Mouse (Mus musculus) cerebellum, adult 2 months (tissue): ENCODE measurements at regions not wholly inside any gene's neighbourhood (a gene's known extent, or its start where the extent isn't known, plus 50 kb on each side); places are given as distances from the start of the nearest gene placed in this dataset.

Experiments used
- DNase-seq, 2 experiments: peaks; one replicate each; pipeline ENCODE4 v3.0.0; 2021
- H3K27ac ChIP-seq: fragments of 200-500 bp; 2 replicates; pipeline ENCODE4 v1.5.1; 2012; ENCODE audit warnings: low read length, control low read depth, inconsistent platforms; ENCODE audit not compliant: insufficient read depth
- H3K27me3 ChIP-seq: fragments of 200-500 bp; 2 replicates; pipeline ENCODE4 v1.6.1; 2012; ENCODE audit warnings: inconsistent platforms, mild to moderate bottlenecking, low read length, moderate library complexity; ENCODE audit not compliant: control insufficient read depth, insufficient read depth
- H3K4me1 ChIP-seq: fragments of 200-500 bp; 2 replicates; pipeline ENCODE4 v1.6.1; 2011; ENCODE audit warnings: low read length; ENCODE audit not compliant: control insufficient read depth, insufficient read depth
- H3K4me3 ChIP-seq: fragments of 200-500 bp; replicated peaks from 2 replicates; pipeline ENCODE3; 2011; ENCODE audit warnings: mild to moderate bottlenecking, low read depth, low read length, control low read depth; ENCODE audit not compliant: insufficient read depth
- CTCF ChIP-seq: fragments of 200-500 bp; IDR thresholded peaks from 2 replicates; pipeline ENCODE4 v1.5.1; 2011; ENCODE audit warnings: low read depth, mild to moderate bottlenecking, control low read depth, low read length, moderate library complexity, borderline replicate concordance; ENCODE audit not compliant: insufficient read depth
- POLR2A ChIP-seq: fragments of 200-500 bp; IDR thresholded peaks from 2 replicates; pipeline ENCODE4 v1.6.1; 2011; ENCODE audit warnings: low read length, control low read depth, borderline replicate concordance; ENCODE audit not compliant: insufficient read depth
- WGBS: fragments of 180-500 bp; shearing (Covaris S2); methylation state at CpG from one replicate; pipeline ENCODE4 v1.1.7; 2018; 5-methylcytosine and 5-hydroxymethylcytosine counted together

DNA sequence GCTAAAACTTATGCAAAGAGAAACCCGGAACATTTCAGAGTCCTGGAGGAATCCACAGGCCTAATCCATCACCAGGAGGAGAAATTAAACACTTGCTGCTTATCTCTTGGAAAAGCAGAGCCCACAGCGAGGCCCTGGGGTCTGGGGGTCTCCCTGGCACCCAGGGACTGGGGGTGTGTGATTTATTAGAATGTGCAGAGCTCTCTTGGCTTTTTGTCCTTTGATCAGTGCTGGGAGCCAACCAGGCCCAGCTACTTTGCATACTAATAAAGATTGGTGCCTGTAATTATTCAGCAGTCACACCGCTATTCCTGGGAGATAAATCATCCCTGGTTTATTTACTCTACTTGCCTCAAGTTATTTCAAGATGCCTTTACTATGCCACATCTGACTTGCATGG lies 260.0 kb upstream of the Rbfox1 start:
- Histone ChIP-seq H3K27me3 (no peaks in the 10 kb centered on the region), H3K27ac (no peak overlapping the region), H3K4me3 (no peak overlapping the region), H3K4me1 (no peaks in the 10 kb centered on the region)
- no peak for DNase-seq
- TF ChIP-seq CTCF = no peak
- TF ChIP-seq POLR2A = no peak
- WGBS = 70% methylated on average over 3 of the region's 3 CpGs

DNA sequence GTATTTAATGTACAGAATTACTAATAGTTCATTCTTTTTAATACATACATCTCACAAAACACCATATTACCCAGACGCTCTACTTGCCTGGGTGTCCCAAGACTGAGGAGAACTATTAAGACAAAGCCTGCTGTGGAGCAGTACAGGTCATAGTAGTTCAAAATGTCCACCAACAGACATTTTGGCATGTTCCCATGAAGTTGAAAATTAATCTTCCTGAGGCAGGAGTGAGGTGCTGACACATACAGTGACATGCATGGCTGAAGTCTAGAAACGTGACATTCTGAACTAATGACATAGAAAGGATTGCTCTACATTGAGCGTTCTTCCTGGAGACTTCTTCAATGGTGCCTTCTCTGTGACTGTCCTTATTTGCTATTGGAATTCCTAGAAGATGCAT lies 264.6 kb upstream of the Rbfox1 start:
- no peaks in the 10 kb centered on the region for H3K27me3 ChIP-seq
- TF ChIP-seq POLR2A (no peak), CTCF (no peak)
- 93% methylated on average over 3 of the region's 3 CpGs for WGBS
- H3K4me3 ChIP-seq = no peak overlapping the region
- no peak overlapping the region for H3K27ac ChIP-seq
- H3K4me1 ChIP-seq = no peaks in the 10 kb centered on the region
- no peak for DNase-seq

DNA sequence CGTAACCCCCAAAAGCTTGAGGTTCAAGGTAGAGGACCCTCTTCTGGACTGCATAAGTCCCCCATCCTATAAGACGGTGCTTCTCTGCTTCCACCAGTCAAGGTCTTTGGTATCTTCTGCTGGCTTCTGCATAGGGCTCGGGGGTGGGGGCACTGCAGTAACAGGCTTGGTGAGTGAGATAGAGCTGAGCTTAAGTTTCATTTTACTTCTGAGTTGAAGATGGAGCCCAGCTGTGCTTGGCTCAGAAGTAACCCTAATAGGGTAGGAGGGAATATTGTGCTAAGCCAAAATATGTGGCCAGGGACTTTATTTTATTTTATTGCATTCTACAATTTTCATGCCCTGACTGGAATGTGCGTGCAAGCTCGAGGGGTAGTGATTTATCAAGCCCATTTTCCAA lies 268.8 kb upstream of the Rbfox1 start:
- no peak for TF ChIP-seq CTCF
- no peak for TF ChIP-seq POLR2A
- no peak for DNase-seq
- H3K4me3 ChIP-seq = no peak overlapping the region
- H3K27me3 ChIP-seq = no peaks in the 10 kb centered on the region
- WGBS = 83% methylated on average over 5 of the region's 5 CpGs
- no peak overlapping the region for H3K27ac ChIP-seq
- H3K4me1 ChIP-seq = no peaks in the 10 kb centered on the region

DNA sequence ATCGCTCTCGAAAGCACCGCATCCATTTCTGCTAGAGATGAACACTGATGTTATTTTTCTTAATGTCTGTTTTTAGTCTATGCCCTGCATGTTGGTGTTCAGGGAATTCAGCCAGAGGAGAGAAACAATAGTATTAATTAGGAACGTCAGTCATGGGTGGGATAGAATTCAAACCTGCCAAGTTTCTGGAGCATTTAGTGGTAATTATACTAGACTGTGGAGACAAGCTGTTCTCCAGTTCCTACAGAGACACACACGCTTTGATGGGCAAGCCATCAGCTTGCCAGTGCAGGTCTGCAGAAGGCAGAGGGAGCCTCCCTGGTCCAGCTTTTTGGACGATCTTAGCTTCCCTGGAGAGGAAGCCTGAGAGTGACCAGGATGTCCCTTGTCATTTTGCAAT lies 289.8 kb upstream of the Rbfox1 start:
- TF ChIP-seq POLR2A (no peak), CTCF (no peak)
- Histone ChIP-seq H3K27me3 (no peaks in the 10 kb centered on the region), H3K4me1 (no peaks in the 10 kb centered on the region), H3K27ac (no peak overlapping the region), H3K4me3 (no peak overlapping the region)
- 36% methylated on average over 6 of the region's 6 CpGs for WGBS
- no peak for DNase-seq

DNA sequence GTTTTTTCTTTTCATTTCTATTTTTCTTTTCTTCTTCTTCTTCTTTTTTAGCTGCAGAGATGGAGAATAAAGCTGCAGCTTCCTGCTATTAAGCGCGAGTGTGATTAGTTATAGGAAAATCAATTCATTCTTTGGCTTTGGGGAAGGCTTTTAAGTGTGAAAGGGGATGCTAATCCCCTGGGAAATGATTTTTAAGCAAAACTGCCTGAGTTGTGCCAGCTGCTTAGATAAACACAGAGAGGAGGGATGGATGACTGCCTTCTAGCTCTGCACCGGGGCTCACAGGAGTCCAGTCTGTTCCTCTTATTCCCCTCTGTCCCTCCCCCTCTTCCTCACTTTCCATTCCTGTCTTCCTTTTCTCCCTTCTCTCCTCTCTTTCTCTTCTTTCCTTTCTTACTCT lies 306.8 kb upstream of the Rbfox1 start:
- DNase-seq = no peak
- no peak overlapping the region for H3K27ac ChIP-seq
- H3K4me3 ChIP-seq = no peak overlapping the region
- H3K4me1 ChIP-seq = peaks cover 4% of the 10 kb centered on the region; the same call in 1 of the 2 replicates
- TF ChIP-seq CTCF = no peak
- H3K27me3 ChIP-seq = no peaks in the 10 kb centered on the region; the same call in 1 of the 2 replicates
- WGBS = 56% methylated on average over 3 of the region's 3 CpGs

DNA sequence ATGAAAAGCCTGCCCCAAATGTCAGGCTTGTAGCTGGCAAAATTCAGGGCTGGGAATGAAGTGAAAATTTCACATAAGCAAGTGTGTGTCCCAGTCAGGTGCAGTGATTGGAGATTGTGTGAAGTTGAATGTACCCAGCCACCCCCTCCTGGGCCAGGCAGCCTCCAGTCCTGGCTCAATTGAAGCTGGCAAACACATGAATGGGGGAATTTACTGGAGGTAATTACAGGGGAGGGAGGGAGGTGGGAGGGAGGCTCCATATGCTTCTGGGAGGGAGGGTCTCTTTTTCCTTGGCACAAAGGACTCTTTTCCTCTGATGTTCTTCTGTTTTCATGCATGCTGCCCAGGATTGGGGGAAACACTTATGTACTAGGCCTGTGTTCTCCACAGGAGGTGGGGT lies 312.4 kb upstream of the Rbfox1 start:
- H3K27me3 ChIP-seq = no peaks in the 10 kb centered on the region
- no peak for TF ChIP-seq POLR2A
- TF ChIP-seq CTCF = no peak
- DNase-seq = no peak
- no peaks in the 10 kb centered on the region for H3K4me1 ChIP-seq
- H3K4me3 ChIP-seq = no peak overlapping the region
- H3K27ac ChIP-seq = no peak overlapping the region

DNA sequence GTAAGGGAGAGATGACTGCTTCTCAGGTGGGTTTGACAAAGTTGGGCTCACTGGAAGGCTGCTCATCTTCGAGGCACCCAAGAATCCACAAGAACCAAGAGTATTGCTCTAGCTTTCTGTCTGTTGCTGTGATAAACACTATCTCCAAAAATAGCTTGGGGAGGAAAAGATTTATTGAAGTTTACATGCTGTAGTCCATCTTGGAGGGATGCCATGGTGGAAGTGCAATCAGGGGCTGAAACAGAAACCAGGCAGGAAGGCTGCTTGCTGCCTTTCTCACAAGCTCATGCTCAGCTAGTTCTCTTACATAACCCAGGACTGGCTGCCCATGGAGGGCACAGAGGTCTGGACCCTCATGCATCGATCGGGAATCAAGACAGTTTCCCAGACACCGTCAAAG lies 314.5 kb upstream of the Rbfox1 start:
- 88% methylated on average over 4 of the region's 4 CpGs for WGBS
- Histone ChIP-seq H3K4me1 (no peaks in the 10 kb centered on the region), H3K4me3 (no peak overlapping the region), H3K27ac (no peak overlapping the region), H3K27me3 (no peaks in the 10 kb centered on the region; the same call in 1 of the 2 replicates)
- no peak for TF ChIP-seq POLR2A
- no peak for TF ChIP-seq CTCF
- DNase-seq = no peak

DNA sequence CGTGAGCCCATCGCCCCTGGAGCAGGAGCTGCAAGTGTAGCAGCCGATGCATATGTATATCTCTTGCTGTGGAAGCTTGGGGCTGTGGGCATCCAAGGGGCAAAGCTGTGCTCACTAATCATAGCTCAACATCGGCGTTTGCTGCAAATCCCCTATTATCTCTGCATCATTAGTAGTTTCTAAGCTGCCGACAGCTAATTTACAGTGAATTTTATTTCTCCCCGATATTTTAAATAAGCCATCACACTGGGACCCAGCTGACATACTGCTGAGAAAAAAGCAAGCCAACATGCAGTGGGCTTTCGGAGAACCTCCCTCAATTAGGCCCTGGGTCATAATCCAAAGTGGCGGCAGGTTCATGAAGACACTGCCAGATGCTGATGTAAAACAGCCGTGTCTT lies 313.3 kb upstream of the Eef2kmt start:
- TF ChIP-seq POLR2A (no peak), CTCF (no peak)

DNA sequence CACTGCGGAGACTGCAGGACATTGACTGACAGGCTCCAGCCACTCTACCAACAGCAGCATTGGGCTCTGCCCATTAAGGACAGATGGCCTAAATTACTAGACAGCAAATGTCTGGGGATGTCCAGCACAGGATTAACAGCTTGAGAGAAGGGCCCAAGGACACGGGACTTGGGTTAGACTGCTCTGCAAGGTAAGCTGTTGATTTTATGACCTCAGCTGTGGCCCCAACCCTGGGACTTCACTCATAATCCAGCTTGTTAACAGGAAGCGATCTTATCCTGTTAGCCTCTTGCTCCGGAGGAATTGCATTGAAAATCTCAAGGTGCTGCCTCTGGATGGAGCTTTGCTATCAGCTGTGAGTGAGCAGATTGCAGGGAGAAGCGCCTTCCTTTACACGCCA lies 293.2 kb upstream of the Eef2kmt start:
- Histone ChIP-seq H3K27me3 (no peaks in the 10 kb centered on the region), H3K4me1 (no peaks in the 10 kb centered on the region), H3K27ac (no peak overlapping the region), H3K4me3 (no peak overlapping the region)
- TF ChIP-seq CTCF = no peak
- TF ChIP-seq POLR2A = no peak
- WGBS = 52% methylated on average over 6 of the region's 6 CpGs
- no peak for DNase-seq

More for the DNA sequence above, 313.3 kb upstream of the Eef2kmt start:
- WGBS = 74% methylated on average over 10 of the region's 10 CpGs
- Histone ChIP-seq H3K27me3 (no peaks in the 10 kb centered on the region; the same call in 1 of the 2 replicates), H3K4me3 (no peak overlapping the region), H3K27ac (no peak overlapping the region), H3K4me1 (no peaks in the 10 kb centered on the region)
- DNase-seq = no peak
